Mouse (Mus musculus): ENCODE measurements at regions not wholly inside any gene's neighbourhood (a gene's known extent, or its start where the extent isn't known, plus 50 kb on each side); places are given as distances from the start of the nearest gene placed in this dataset.

GRCm38 (mm10) chr4:84121442-84121841, 553.6 kb downstream of the Bnc2 start:
- Histone ChIP-seq H3K27me3 (replicated peaks) (no peaks in the 10 kb centered on the region), H3K9ac (no peak overlapping the region), H3K4me1 (peaks cover 12% of the 10 kb centered on the region), H3K4me2 (no peak overlapping the region), H3K36me3 (replicated peaks) (no peaks in the 10 kb centered on the region), H3K4me3 (no peak overlapping the region), H3K9me3 (no peaks in the 10 kb centered on the region), H3K27ac (no peak overlapping the region)
- 66% methylated on average over 10 of the region's 10 CpGs for WGBS
- ATAC-seq (replicated peaks) = no peak

- no peaks in the 10 kb centered on the region for H3K27me3 ChIP-seq (replicated peaks)
- no peak overlapping the region for H3K4me2 ChIP-seq
- no peak overlapping the region for H3K4me3 ChIP-seq
- no peak for ATAC-seq (replicated peaks)
- no peaks in the 10 kb centered on the region for H3K4me1 ChIP-seq
- H3K9me3 ChIP-seq = no peaks in the 10 kb centered on the region
- no peak overlapping the region for H3K9ac ChIP-seq
- 64% methylated on average over 4 of the region's 4 CpGs for WGBS
- H3K27ac ChIP-seq = no peak overlapping the region
- H3K36me3 ChIP-seq (replicated peaks) = no peaks in the 10 kb centered on the region
These were observed 548.7 kb downstream of the Bnc2 start for GRCm38 (mm10) chr4:84126400-84126799.

- Histone ChIP-seq H3K4me2 (no peak overlapping the region), H3K9me3 (no peaks in the 10 kb centered on the region), H3K36me3 (replicated peaks) (no peaks in the 10 kb centered on the region), H3K4me1 (no peaks in the 10 kb centered on the region), H3K27me3 (replicated peaks) (no peaks in the 10 kb centered on the region), H3K9ac (no peak overlapping the region), H3K27ac (no peak overlapping the region), H3K4me3 (no peak overlapping the region)
- ATAC-seq (replicated peaks) = no peak
- WGBS = 77% methylated on average over 2 of the region's 2 CpGs
These were observed 547.7 kb downstream of the Bnc2 start for GRCm38 (mm10) chr4:84127380-84127779.

- Histone ChIP-seq H3K4me1 (no peaks in the 10 kb centered on the region), H3K4me3 (no peak overlapping the region), H3K27me3 (replicated peaks) (no peaks in the 10 kb centered on the region), H3K27ac (no peak overlapping the region), H3K36me3 (replicated peaks) (no peaks in the 10 kb centered on the region), H3K4me2 (no peak overlapping the region), H3K9ac (no peak overlapping the region), H3K9me3 (no peaks in the 10 kb centered on the region)
- 78% methylated on average over 7 of the region's 7 CpGs for WGBS
- ATAC-seq (replicated peaks) = no peak
These were observed 544.1 kb downstream of the Bnc2 start for GRCm38 (mm10) chr4:84130840-84131547.

- H3K9me3 ChIP-seq = no peaks in the 10 kb centered on the region
- H3K4me1 ChIP-seq = no peaks in the 10 kb centered on the region
- no peak overlapping the region for H3K4me3 ChIP-seq
- H3K27me3 ChIP-seq (replicated peaks) = no peaks in the 10 kb centered on the region
- 86% methylated on average over 10 of the region's 10 CpGs for WGBS
- H3K27ac ChIP-seq = no peak overlapping the region
- H3K9ac ChIP-seq = no peak overlapping the region
- ATAC-seq (replicated peaks) = no peak
- no peak overlapping the region for H3K4me2 ChIP-seq
- no peaks in the 10 kb centered on the region for H3K36me3 ChIP-seq (replicated peaks)
These were observed 539.3 kb downstream of the Bnc2 start for GRCm38 (mm10) chr4:84135740-84136139.

- Histone ChIP-seq H3K9me3 (no peaks in the 10 kb centered on the region), H3K4me2 (no peak overlapping the region), H3K27ac (no peak overlapping the region), H3K9ac (no peak overlapping the region), H3K4me3 (no peak overlapping the region), H3K36me3 (replicated peaks) (no peaks in the 10 kb centered on the region), H3K27me3 (replicated peaks) (no peaks in the 10 kb centered on the region), H3K4me1 (no peaks in the 10 kb centered on the region)
- WGBS = 66% methylated on average over 14 of the region's 14 CpGs
- ATAC-seq (replicated peaks) = peak; percentile 65
These were observed 537.7 kb downstream of the Bnc2 start for GRCm38 (mm10) chr4:84137171-84137919.

- no peak overlapping the region for H3K4me3 ChIP-seq
- H3K9me3 ChIP-seq = no peaks in the 10 kb centered on the region
- no peak overlapping the region for H3K27ac ChIP-seq
- no peak overlapping the region for H3K4me2 ChIP-seq
- H3K36me3 ChIP-seq (replicated peaks) = no peaks in the 10 kb centered on the region
- H3K27me3 ChIP-seq (replicated peaks) = no peaks in the 10 kb centered on the region
- no peak overlapping the region for H3K9ac ChIP-seq
- H3K4me1 ChIP-seq = no peaks in the 10 kb centered on the region
- WGBS = 86% methylated on average over 13 of the region's 13 CpGs
- ATAC-seq (replicated peaks) = no peak
These were observed 525.7 kb downstream of the Bnc2 start for GRCm38 (mm10) chr4:84149149-84150050.

GRCm38 (mm10) chr4:84150698-84151097, 524.4 kb downstream of the Bnc2 start:
- H3K4me2 ChIP-seq = no peak overlapping the region
- H3K4me1 ChIP-seq = no peaks in the 10 kb centered on the region
- H3K36me3 ChIP-seq (replicated peaks) = no peaks in the 10 kb centered on the region
- no peaks in the 10 kb centered on the region for H3K9me3 ChIP-seq
- H3K27me3 ChIP-seq (replicated peaks) = no peaks in the 10 kb centered on the region
- no peak overlapping the region for H3K9ac ChIP-seq
- 35% methylated on average over 3 of the region's 3 CpGs for WGBS
- ATAC-seq (replicated peaks) = peak; percentile 30; the same call in 1 of the 2 replicates
- no peak overlapping the region for H3K4me3 ChIP-seq
- no peak overlapping the region for H3K27ac ChIP-seq

- WGBS = 82% methylated on average over 9 of the region's 9 CpGs
- no peaks in the 10 kb centered on the region for H3K9me3 ChIP-seq
- no peaks in the 10 kb centered on the region for H3K4me1 ChIP-seq
- H3K36me3 ChIP-seq (replicated peaks) = no peaks in the 10 kb centered on the region
- no peaks in the 10 kb centered on the region for H3K27me3 ChIP-seq (replicated peaks)
- H3K27ac ChIP-seq = no peak overlapping the region
- no peak overlapping the region for H3K9ac ChIP-seq
- ATAC-seq (replicated peaks) = no peak
- no peak overlapping the region for H3K4me3 ChIP-seq
- H3K4me2 ChIP-seq = no peak overlapping the region
These were observed 523.8 kb downstream of the Bnc2 start for GRCm38 (mm10) chr4:84151247-84151646.

- WGBS = 66% methylated on average over 6 of the region's 6 CpGs
- Histone ChIP-seq H3K4me2 (no peak overlapping the region), H3K27me3 (replicated peaks) (no peaks in the 10 kb centered on the region), H3K36me3 (replicated peaks) (no peaks in the 10 kb centered on the region), H3K4me3 (no peak overlapping the region), H3K9me3 (no peaks in the 10 kb centered on the region), H3K4me1 (no peaks in the 10 kb centered on the region), H3K9ac (no peak overlapping the region), H3K27ac (no peak overlapping the region)
- ATAC-seq (replicated peaks) = no peak
These were observed 523.1 kb downstream of the Bnc2 start for GRCm38 (mm10) chr4:84151971-84152450.

GRCm38 (mm10) chr4:84153571-84153970, 521.5 kb downstream of the Bnc2 start:
- H3K27ac ChIP-seq = no peak overlapping the region
- H3K9ac ChIP-seq = no peak overlapping the region
- H3K27me3 ChIP-seq (replicated peaks) = no peaks in the 10 kb centered on the region
- no peak overlapping the region for H3K4me3 ChIP-seq
- H3K9me3 ChIP-seq = no peaks in the 10 kb centered on the region
- ATAC-seq (replicated peaks) = no peak
- no peak overlapping the region for H3K4me2 ChIP-seq
- no peaks in the 10 kb centered on the region for H3K4me1 ChIP-seq
- 95% methylated on average over 9 of the region's 9 CpGs for WGBS
- no peaks in the 10 kb centered on the region for H3K36me3 ChIP-seq (replicated peaks)

Measured in midbrain, embryonic 15.5 days (tissue).